Mouse (Mus musculus) limb, embryonic 10.5 days (tissue): ENCODE results near the gene Zfp92. TPM values are rescaled to one million over a fixed set of nuclear protein-coding genes. Genes with fewer than 3 reads are reported as not detected.

ENCODE experiments used
- DNase-seq: peaks from one replicate; pipeline ENCODE4 v3.0.0-alpha.2; 2017; ENCODE audit warnings: low spot score
- H3K27ac ChIP-seq: fragments of 300-500 bp; sonication (generic); 2 replicates; pipeline ENCODE4 v1.5.1; 2016; ENCODE audit warnings: mild to moderate bottlenecking
- H3K27me3 ChIP-seq: fragments of 300-500 bp; sonication (generic); 2 replicates; pipeline ENCODE4 v1.6.1; 2016; ENCODE audit warnings: low read depth, mild to moderate bottlenecking; ENCODE audit not compliant: poor library complexity, severe bottlenecking
- H3K36me3 ChIP-seq: fragments of 300-500 bp; sonication (generic); 2 replicates; pipeline ENCODE4 v1.6.1; 2016; ENCODE audit warnings: mild to moderate bottlenecking, moderate library complexity
- H3K4me1 ChIP-seq: fragments of 300-500 bp; sonication (generic); 2 replicates; pipeline ENCODE4 v1.6.1; 2016
- H3K4me3 ChIP-seq: fragments of 300-500 bp; sonication (generic); 2 replicates; pipeline ENCODE4 v1.5.1; 2016; ENCODE audit warnings: mild to moderate bottlenecking, moderate library complexity
- H3K9me3 ChIP-seq: fragments of 300-500 bp; sonication (generic); replicated peaks from 2 replicates; pipeline ENCODE4 v1.6.1; 2016; ENCODE audit warnings: mild to moderate bottlenecking
- WGBS: fragments of 180-500 bp; shearing (Covaris S2); methylation state at CpG from one replicate; pipeline ENCODE4 v1.1.7; 2016; 5-methylcytosine and 5-hydroxymethylcytosine counted together
- polyA plus RNA-seq: library from polyadenylated mRNA; unstranded; fragments of >200 nt; fragmentation: Nextera tagmentation; extraction: Ambion mirVana; gene quantifications from 2 replicates; pipeline ENCODE4 v1.2.1, GENCODE M21; 2016

Zfp92 gene
- polyA plus RNA-seq, 1 experiment from 2014 or later, result 0.24 TPM

GRCm38 (mm10) chrX:73451949-73452348, 41.1 kb downstream of the Zfp92 start:
- Histone ChIP-seq H3K27ac (no peak overlapping the region), H3K4me1 (no peaks in the 10 kb centered on the region), H3K36me3 (peaks cover 30% of the 10 kb centered on the region), H3K27me3 (peaks cover 74% of the 10 kb centered on the region), H3K4me3 (no peak overlapping the region), H3K9me3 (no peaks in the 10 kb centered on the region)
- WGBS, result 24% methylated on average over 2 of the region's 2 CpGs
- peak; percentile 51 for DNase-seq

GRCm38 (mm10) chrX:73458877-73459392, 48.0 kb downstream of the Zfp92 start, which contains the start of gene Haus7:
TSS of gene Haus7 (minus strand) at chrX:73459044.
- Histone ChIP-seq H3K27ac (peak within 1 kb of the TSS; percentile 68), H3K36me3 (peaks cover 2% of the 10 kb centered on the region; the same call in 1 of the 2 replicates), H3K4me3 (peak within 1 kb of the TSS; percentile 65), H3K9me3 (no peaks in the 10 kb centered on the region), H3K4me1 (peaks cover 8% of the 10 kb centered on the region; the same call in 1 of the 2 replicates), H3K27me3 (peaks cover 40% of the 10 kb centered on the region)
- 6% methylated on average over 26 of the region's 26 CpGs for WGBS
- peak; percentile 82 for DNase-seq

GRCm38 (mm10) chrX:73460792-73461191, 49.9 kb downstream of the Zfp92 start:
- Histone ChIP-seq H3K27me3 (peaks cover 51% of the 10 kb centered on the region), H3K4me1 (peaks cover 14% of the 10 kb centered on the region), H3K36me3 (no peaks in the 10 kb centered on the region), H3K9me3 (no peaks in the 10 kb centered on the region), H3K27ac (no peak overlapping the region), H3K4me3 (no peak overlapping the region)
- WGBS, result 78% methylated on average over 4 of the region's 4 CpGs
- no peak for DNase-seq

GRCm38 (mm10) chrX:73465483-73466186, 54.7 kb downstream of the Zfp92 start:
- H3K9me3 ChIP-seq, result no peaks in the 10 kb centered on the region
- H3K4me3 ChIP-seq, result no peak overlapping the region
- H3K36me3 ChIP-seq, result no peaks in the 10 kb centered on the region
- WGBS, result 80% methylated on average over 9 of the region's 9 CpGs
- DNase-seq, result no peak
- H3K27me3 ChIP-seq, result peaks cover 66% of the 10 kb centered on the region
- peak overlapping the region; percentile 87; the same call in 1 of the 2 replicates for H3K27ac ChIP-seq
- H3K4me1 ChIP-seq, result peaks cover 38% of the 10 kb centered on the region

GRCm38 (mm10) chrX:73467446-73468241, 56.7 kb downstream of the Zfp92 start:
- Histone ChIP-seq H3K4me3 (no peak overlapping the region), H3K36me3 (no peaks in the 10 kb centered on the region), H3K27me3 (peaks cover 86% of the 10 kb centered on the region), H3K9me3 (no peaks in the 10 kb centered on the region), H3K27ac (peak overlapping the region; percentile 87), H3K4me1 (peaks cover 38% of the 10 kb centered on the region)
- 61% methylated on average over 5 of the region's 5 CpGs for WGBS
- DNase-seq, result peak; percentile 75

GRCm38 (mm10) chrX:73468330-73468729, 57.4 kb downstream of the Zfp92 start:
- 72% methylated on average over 3 of the region's 3 CpGs for WGBS
- Histone ChIP-seq H3K27ac (peak overlapping the region; percentile 87), H3K36me3 (no peaks in the 10 kb centered on the region), H3K27me3 (peaks cover 93% of the 10 kb centered on the region), H3K4me3 (no peak overlapping the region), H3K4me1 (peaks cover 38% of the 10 kb centered on the region), H3K9me3 (no peaks in the 10 kb centered on the region)
- no peak for DNase-seq

- no peak overlapping the region for H3K4me3 ChIP-seq
Measured at GRCm38 (mm10) chrX:73468752-73469151, 57.9 kb downstream of the Zfp92 start.

GRCm38 (mm10) chrX:73471764-73472163, 60.9 kb downstream of the Zfp92 start:
- Histone ChIP-seq H3K27ac (no peak overlapping the region), H3K4me1 (peaks cover 40% of the 10 kb centered on the region), H3K4me3 (no peak overlapping the region), H3K9me3 (no peaks in the 10 kb centered on the region), H3K27me3 (peaks cover 99% of the 10 kb centered on the region), H3K36me3 (no peaks in the 10 kb centered on the region)
- WGBS, result 95% methylated on average over 3 of the region's 3 CpGs
- DNase-seq, result no peak

More at GRCm38 (mm10) chrX:73468752-73469151, 57.9 kb downstream of the Zfp92 start:
- Histone ChIP-seq H3K9me3 (no peaks in the 10 kb centered on the region), H3K27ac (peak overlapping the region; percentile 87), H3K27me3 (peaks cover 97% of the 10 kb centered on the region), H3K4me1 (peaks cover 38% of the 10 kb centered on the region), H3K36me3 (no peaks in the 10 kb centered on the region)
- no peak for DNase-seq
- 75% methylated on average over 1 of the region's 1 CpGs for WGBS

- peaks cover 21% of the 10 kb centered on the region for H3K4me1 ChIP-seq
- no peak overlapping the region for H3K4me3 ChIP-seq
- H3K36me3 ChIP-seq, result no peaks in the 10 kb centered on the region
- WGBS, result 55% methylated on average over 12 of the region's 12 CpGs
- peak overlapping the region; percentile 81 for H3K27ac ChIP-seq
- DNase-seq, result peak; percentile 35
- H3K9me3 ChIP-seq, result no peaks in the 10 kb centered on the region
- H3K27me3 ChIP-seq, result peaks cover 98% of the 10 kb centered on the region
Measured at GRCm38 (mm10) chrX:73474340-73475165, 63.7 kb downstream of the Zfp92 start.

- 95% methylated on average over 1 of the region's 1 CpGs for WGBS
- Histone ChIP-seq H3K4me3 (no peak overlapping the region), H3K9me3 (no peaks in the 10 kb centered on the region), H3K4me1 (peaks cover 32% of the 10 kb centered on the region), H3K27me3 (peaks cover 98% of the 10 kb centered on the region), H3K36me3 (no peaks in the 10 kb centered on the region), H3K27ac (no peak overlapping the region)
- no peak for DNase-seq
Measured at GRCm38 (mm10) chrX:73475658-73476256, 64.9 kb downstream of the Zfp92 start.

- Histone ChIP-seq H3K27ac (no peak overlapping the region), H3K27me3 (peaks cover 98% of the 10 kb centered on the region), H3K4me3 (no peak overlapping the region), H3K4me1 (peaks cover 32% of the 10 kb centered on the region), H3K36me3 (no peaks in the 10 kb centered on the region), H3K9me3 (no peaks in the 10 kb centered on the region)
- WGBS, result 63% methylated on average over 2 of the region's 2 CpGs
- no peak for DNase-seq
Measured at GRCm38 (mm10) chrX:73476621-73477020, 65.7 kb downstream of the Zfp92 start.

- H3K9me3 ChIP-seq, result no peaks in the 10 kb centered on the region
- H3K36me3 ChIP-seq, result no peaks in the 10 kb centered on the region
- peaks cover 32% of the 10 kb centered on the region for H3K4me1 ChIP-seq
- no peak overlapping the region for H3K4me3 ChIP-seq
- WGBS, result 90% methylated on average over 2 of the region's 2 CpGs
- H3K27ac ChIP-seq, result no peak overlapping the region
- H3K27me3 ChIP-seq, result peaks cover 98% of the 10 kb centered on the region
- DNase-seq, result no peak
Measured at GRCm38 (mm10) chrX:73477500-73477899, 66.6 kb downstream of the Zfp92 start.
